24 mouse cellular contexts compared by ENCODE assay signal in the genomic region with DNA sequence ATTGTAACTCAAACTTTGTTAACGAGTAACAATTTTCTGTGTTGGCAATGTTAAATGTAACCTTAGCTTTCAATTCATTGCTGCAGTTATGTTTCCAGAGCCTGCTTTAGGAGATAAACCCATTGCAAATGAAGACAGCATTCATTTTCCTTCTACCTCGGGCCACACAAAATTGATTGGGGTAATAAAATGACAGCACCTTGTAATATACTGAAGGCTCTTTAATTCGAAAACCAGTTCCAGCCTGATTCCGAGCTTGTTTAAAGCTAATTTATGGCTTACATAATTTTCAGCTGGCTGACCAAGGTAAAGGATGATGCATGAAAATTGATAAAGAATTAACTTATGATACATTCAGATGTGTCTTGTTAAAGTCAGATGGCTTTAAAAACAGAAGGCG.
DNase-seq lines count a peak whose midpoint lies in the region; ATAC-seq lines count a peak whose summit lies in the region.
"Had no signal": no experiment of that assay in that cellular context is flagged by ENCODE, and none has a peak within 500 bp of the region (broad histone marks: within the 10 kb centered on the region; RNA-seq: fewer than 3 reads in every experiment).

No protein-coding gene starts in this region.

- H3K27ac ChIP-seq in hindbrain, embryonic 13.5 days, result peak overlapping the region; percentile 13; the same call in 1 of the 2 replicates
- H3K27ac ChIP-seq in hindbrain, embryonic 10.5 days, result no peak overlapping the region
- no peak overlapping the region for H3K27ac ChIP-seq in midbrain, embryonic 14.5 days (replicated peaks; ENCODE audit: low read depth, low read length)
- H3K27ac ChIP-seq in midbrain, embryonic 15.5 days, result no peak overlapping the region
- peak overlapping the region; percentile 38; the same call in 1 of the 2 replicates for H3K27ac ChIP-seq in neural tube, embryonic 13.5 days (replicated peaks)
- H3K27ac ChIP-seq in neural tube, embryonic 15.5 days (replicated peaks), result no peak overlapping the region
- H3K27ac ChIP-seq: embryonic facial prominence, embryonic 10.5 days; embryonic facial prominence, embryonic 12.5 days; forebrain, embryonic 13.5 days; forebrain, embryonic 15.5 days had no signal

- H3K9ac ChIP-seq in hindbrain, embryonic 13.5 days, result no peak overlapping the region
- H3K9ac ChIP-seq in midbrain, embryonic 14.5 days (replicated peaks; ENCODE audit: low read length), result no peak overlapping the region
- H3K9ac ChIP-seq in midbrain, embryonic 15.5 days, result no peak overlapping the region
- no peak overlapping the region for H3K9ac ChIP-seq in neural tube, embryonic 13.5 days
- H3K9ac ChIP-seq in neural tube, embryonic 15.5 days (replicated peaks), result no peak overlapping the region
- H3K9ac ChIP-seq: embryonic facial prominence, embryonic 12.5 days; forebrain, embryonic 13.5 days; forebrain, embryonic 15.5 days had no signal

- 68% methylated on average over 5 of the region's 5 CpGs for WGBS in hindbrain, embryonic 13.5 days
- WGBS in hindbrain, embryonic 10.5 days, result 93% methylated on average over 5 of the region's 5 CpGs
- WGBS in midbrain, embryonic 14.5 days, result 82% methylated on average over 5 of the region's 5 CpGs
- 72% methylated on average over 5 of the region's 5 CpGs for WGBS in midbrain, embryonic 15.5 days
- 43% methylated on average over 5 of the region's 5 CpGs for WGBS in neural tube, embryonic 13.5 days
- WGBS in neural tube, embryonic 15.5 days, result 41% methylated on average over 5 of the region's 5 CpGs

- no peaks in the 10 kb centered on the region for H3K9me3 ChIP-seq in hindbrain, embryonic 13.5 days
- no peaks in the 10 kb centered on the region for H3K9me3 ChIP-seq in hindbrain, embryonic 10.5 days
- H3K9me3 ChIP-seq in midbrain, embryonic 14.5 days (ENCODE audit: control insufficient read depth, low read length), result no peaks in the 10 kb centered on the region
- H3K9me3 ChIP-seq in midbrain, embryonic 15.5 days, result no peaks in the 10 kb centered on the region
- H3K9me3 ChIP-seq in neural tube, embryonic 13.5 days, result no peaks in the 10 kb centered on the region
- H3K9me3 ChIP-seq in neural tube, embryonic 15.5 days (replicated peaks), result no peaks in the 10 kb centered on the region
- H3K9me3 ChIP-seq: embryonic facial prominence, embryonic 10.5 days; embryonic facial prominence, embryonic 12.5 days; forebrain, embryonic 13.5 days; forebrain, embryonic 15.5 days; G1E had no signal

- ATAC-seq in hindbrain, embryonic 13.5 days (ENCODE audit: low FRiP score), result no peak
- no peak for ATAC-seq in midbrain, embryonic 14.5 days (ENCODE audit: low FRiP score, low TSS enrichment)
- no peak for ATAC-seq in midbrain, embryonic 15.5 days (replicated peaks)
- ATAC-seq in neural tube, embryonic 13.5 days (ENCODE audit: low read depth), result peak; percentile 47; the same call in 1 of the 2 replicates
- no peak for ATAC-seq in neural tube, embryonic 15.5 days (ENCODE audit: low FRiP score)
- ATAC-seq: activated CD4-positive, CD25-positive, alpha-beta regulatory T cell, adult 4 months; CD4-positive, CD25-positive, alpha-beta regulatory T cell, adult 4 months; forebrain, embryonic 13.5 days; forebrain, embryonic 15.5 days; Patski had no signal

- no peak for DNase-seq in hindbrain, embryonic 10.5 days (ENCODE audit: low spot score)
- peak; percentile 16 for DNase-seq in midbrain, embryonic 14.5 days
- DNase-seq: adrenal gland, adult 8-10 months; adrenal gland, postnatal 14 days; adrenal gland, postnatal 36 days; B cell, adult 2 months; cerebellum, adult 11-12 months; cerebellum, adult 2 months; cerebellum, adult 9-10 months; cerebellum, postnatal 10 days; cerebellum, postnatal 25 days had no signal

- H3K36me3 ChIP-seq in hindbrain, embryonic 13.5 days, result peaks cover 4% of the 10 kb centered on the region; the same call in 1 of the 2 replicates
- peaks cover 14% of the 10 kb centered on the region for H3K36me3 ChIP-seq in hindbrain, embryonic 10.5 days
- peaks cover 15% of the 10 kb centered on the region; the same call in 1 of the 2 replicates for H3K36me3 ChIP-seq in midbrain, embryonic 14.5 days (ENCODE audit: control insufficient read depth, insufficient read depth, low read length)
- H3K36me3 ChIP-seq in midbrain, embryonic 15.5 days (replicated peaks), result no peaks in the 10 kb centered on the region
- H3K36me3 ChIP-seq in neural tube, embryonic 13.5 days, result peaks cover 5% of the 10 kb centered on the region
- H3K36me3 ChIP-seq in neural tube, embryonic 15.5 days, result no peaks in the 10 kb centered on the region

- H3K27me3 ChIP-seq in hindbrain, embryonic 13.5 days, result no peaks in the 10 kb centered on the region
- no peaks in the 10 kb centered on the region for H3K27me3 ChIP-seq in hindbrain, embryonic 10.5 days (ENCODE audit: insufficient read depth, poor library complexity, severe bottlenecking)
- no peaks in the 10 kb centered on the region for H3K27me3 ChIP-seq in midbrain, embryonic 14.5 days (ENCODE audit: control insufficient read depth, insufficient read depth, low read length)
- H3K27me3 ChIP-seq in midbrain, embryonic 15.5 days (replicated peaks), result no peaks in the 10 kb centered on the region
- no peaks in the 10 kb centered on the region for H3K27me3 ChIP-seq in neural tube, embryonic 13.5 days
- no peaks in the 10 kb centered on the region for H3K27me3 ChIP-seq in neural tube, embryonic 15.5 days (replicated peaks)
- H3K27me3 ChIP-seq: CH12.LX; embryonic facial prominence, embryonic 12.5 days; forebrain, embryonic 13.5 days; forebrain, embryonic 15.5 days; Patski had no signal

- no peak overlapping the region for H3K4me2 ChIP-seq in hindbrain, embryonic 13.5 days
- H3K4me2 ChIP-seq in midbrain, embryonic 14.5 days (ENCODE audit: low read length), result no peak overlapping the region
- no peak overlapping the region for H3K4me2 ChIP-seq in midbrain, embryonic 15.5 days
- no peak overlapping the region for H3K4me2 ChIP-seq in neural tube, embryonic 13.5 days
- no peak overlapping the region for H3K4me2 ChIP-seq in neural tube, embryonic 15.5 days
- H3K4me2 ChIP-seq: embryonic facial prominence, embryonic 12.5 days; forebrain, embryonic 13.5 days; forebrain, embryonic 15.5 days had no signal

- H3K4me1 ChIP-seq in hindbrain, embryonic 13.5 days (replicated peaks), result 0 out of 2 replicates have a peak, but pooled peaks cover 8% of the 10 kb centered on the region
- H3K4me1 ChIP-seq in hindbrain, embryonic 10.5 days (replicated peaks), result no peaks in the 10 kb centered on the region
- no peaks in the 10 kb centered on the region for H3K4me1 ChIP-seq in midbrain, embryonic 14.5 days (ENCODE audit: control insufficient read depth, insufficient read depth, low read length)
- no peaks in the 10 kb centered on the region for H3K4me1 ChIP-seq in midbrain, embryonic 15.5 days
- H3K4me1 ChIP-seq in neural tube, embryonic 13.5 days (replicated peaks), result peaks cover 6% of the 10 kb centered on the region
- no peaks in the 10 kb centered on the region for H3K4me1 ChIP-seq in neural tube, embryonic 15.5 days
- H3K4me1 ChIP-seq: embryonic facial prominence, embryonic 10.5 days; embryonic facial prominence, embryonic 12.5 days; forebrain, embryonic 13.5 days; forebrain, embryonic 15.5 days had no signal

- H3K4me3 ChIP-seq in hindbrain, embryonic 13.5 days, result no peak overlapping the region
- no peak overlapping the region for H3K4me3 ChIP-seq in hindbrain, embryonic 10.5 days
- no peak overlapping the region for H3K4me3 ChIP-seq in midbrain, embryonic 14.5 days (replicated peaks; ENCODE audit: low read depth, low read length)
- H3K4me3 ChIP-seq in midbrain, embryonic 15.5 days, result no peak overlapping the region
- no peak overlapping the region for H3K4me3 ChIP-seq in neural tube, embryonic 13.5 days
- H3K4me3 ChIP-seq in neural tube, embryonic 15.5 days (replicated peaks), result no peak overlapping the region
- H3K4me3 ChIP-seq: embryonic facial prominence, embryonic 10.5 days; embryonic facial prominence, embryonic 12.5 days; forebrain, embryonic 13.5 days; forebrain, embryonic 15.5 days had no signal

Comparison
In these comparisons a context has a peak if more than half of its experiments do, and no peak if none do; other contexts are left out.
1. H3K27ac ChIP-seq: peak in hindbrain, embryonic 13.5 days (single experiment) and neural tube, embryonic 13.5 days (single experiment); none in hindbrain, embryonic 10.5 days (single experiment), midbrain, embryonic 14.5 days (single experiment), midbrain, embryonic 15.5 days (single experiment) and neural tube, embryonic 15.5 days (single experiment).